Mouse (Mus musculus): ENCODE measurements around the gene Hspb6. TPM values are rescaled to one million over a fixed set of nuclear protein-coding genes. Genes with fewer than 3 reads are reported as not detected.

Gene Hspb6
- polyA plus RNA-seq, 1 experiment from 2014 or later = 5.4 TPM

DNA sequence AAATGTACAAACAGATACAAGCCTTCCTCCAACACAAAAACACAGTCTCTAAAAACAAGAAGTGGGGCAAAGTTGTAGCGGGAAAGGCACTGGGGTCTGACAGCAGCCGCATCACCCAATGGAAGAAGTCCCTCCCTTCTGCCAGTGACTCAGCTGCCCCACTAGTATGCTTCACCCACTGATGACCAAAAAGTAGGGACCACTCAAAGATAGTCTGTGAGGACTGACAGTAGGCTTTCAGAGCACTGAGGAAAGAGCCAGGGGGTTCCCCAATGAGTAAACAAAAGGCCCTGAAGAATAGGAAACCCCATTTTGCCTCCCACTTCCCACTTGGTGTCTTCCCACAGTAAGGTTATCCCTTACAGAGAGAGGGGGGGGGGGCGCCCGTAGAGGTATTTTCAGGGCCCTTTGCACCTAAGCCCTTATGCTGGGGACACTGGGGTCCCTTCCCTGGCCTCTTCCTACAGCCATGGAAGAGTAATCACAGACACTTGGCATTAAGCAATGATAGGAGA is 42.6 kb downstream of the Hspb6 start:
- WGBS = 66% methylated on average over 3 of the region's 4 CpGs
- no peak overlapping the region for H3K27ac ChIP-seq (ENCODE audit: low read depth, low read length)
- ATAC-seq (replicated peaks; ENCODE audit: low FRiP score) (no peak), DNase-seq (ENCODE audit: low spot score) (no peak)
- H3K36me3 ChIP-seq (ENCODE audit: control insufficient read depth, insufficient read depth, low read length) = no peaks in the 10 kb centered on the region
- peaks cover 7% of the 10 kb centered on the region for H3K4me1 ChIP-seq (replicated peaks; ENCODE audit: control insufficient read depth, insufficient read depth, low read length)
- no peaks in the 10 kb centered on the region for H3K9me3 ChIP-seq (ENCODE audit: control insufficient read depth, low read length)
- no peak overlapping the region for H3K4me2 ChIP-seq
- no peak overlapping the region for H3K4me3 ChIP-seq (ENCODE audit: low read depth, low read length)
- H3K27me3 ChIP-seq (replicated peaks; ENCODE audit: control insufficient read depth, insufficient read depth, low read length) = no peaks in the 10 kb centered on the region
- H3K9ac ChIP-seq (ENCODE audit: low read depth, low read length) = no peak overlapping the region

DNA sequence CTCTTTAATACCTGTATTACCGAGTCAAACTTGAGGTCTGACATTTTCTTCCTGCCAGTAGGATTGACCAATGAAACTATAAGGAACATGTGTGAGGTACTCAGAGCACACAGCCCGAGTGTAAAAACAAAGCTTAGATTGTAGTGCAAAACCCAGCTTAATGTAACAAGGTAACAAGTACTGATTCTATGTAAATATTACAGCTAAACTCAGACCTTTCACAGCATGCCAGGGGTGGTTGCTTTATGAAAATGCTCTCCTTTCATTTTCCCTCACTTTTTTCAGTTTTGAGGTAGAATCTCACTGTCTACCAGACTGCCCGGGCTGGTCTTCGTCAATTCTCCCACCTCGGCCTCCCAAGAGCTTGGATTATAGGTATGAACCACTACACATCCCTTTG is 44.1 kb downstream of the Hspb6 start:
- Histone ChIP-seq H3K4me3 (ENCODE audit: low read depth, low read length) (no peak overlapping the region), H3K27ac (ENCODE audit: low read depth, low read length) (no peak overlapping the region), H3K27me3 (replicated peaks; ENCODE audit: control insufficient read depth, insufficient read depth, low read length) (no peaks in the 10 kb centered on the region), H3K4me2 (no peak overlapping the region), H3K4me1 (replicated peaks; ENCODE audit: control insufficient read depth, insufficient read depth, low read length) (0 out of 2 replicates have a peak, but pooled peaks cover 4% of the 10 kb centered on the region), H3K9me3 (ENCODE audit: control insufficient read depth, low read length) (no peaks in the 10 kb centered on the region), H3K36me3 (ENCODE audit: control insufficient read depth, insufficient read depth, low read length) (no peaks in the 10 kb centered on the region), H3K9ac (ENCODE audit: low read depth, low read length) (no peak overlapping the region)
- DNase-seq (ENCODE audit: low spot score) (no peak), ATAC-seq (replicated peaks; ENCODE audit: low FRiP score) (no peak)
- WGBS = 76% methylated on average over 5 of the region's 5 CpGs

DNA sequence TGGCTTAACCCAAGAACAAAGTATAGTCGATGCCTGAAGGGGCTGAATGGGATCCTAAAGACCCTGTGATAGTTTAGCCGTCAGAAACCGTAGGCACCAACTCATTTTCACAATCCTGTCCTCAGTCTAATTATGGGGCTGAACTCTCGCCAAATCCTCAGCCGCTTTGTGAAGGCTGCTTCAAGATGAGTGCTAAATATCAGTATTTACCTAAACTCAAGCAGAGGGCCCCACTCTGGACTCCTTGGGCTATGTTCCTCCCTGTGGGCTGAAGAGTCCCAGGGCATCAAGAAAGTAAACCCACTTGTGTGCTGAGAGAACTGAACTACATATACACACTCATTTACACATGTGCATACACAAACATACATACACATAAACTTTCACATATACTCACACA is 44.8 kb downstream of the Hspb6 start:
- ATAC-seq (replicated peaks; ENCODE audit: low FRiP score) (no peak), DNase-seq (ENCODE audit: low spot score) (no peak)
- Histone ChIP-seq H3K27me3 (replicated peaks; ENCODE audit: control insufficient read depth, insufficient read depth, low read length) (no peaks in the 10 kb centered on the region), H3K27ac (ENCODE audit: low read depth, low read length) (no peak overlapping the region), H3K4me1 (replicated peaks; ENCODE audit: control insufficient read depth, insufficient read depth, low read length) (0 out of 2 replicates have a peak, but pooled peaks cover 4% of the 10 kb centered on the region), H3K4me3 (ENCODE audit: low read depth, low read length) (no peak overlapping the region), H3K36me3 (ENCODE audit: control insufficient read depth, insufficient read depth, low read length) (no peaks in the 10 kb centered on the region), H3K4me2 (no peak overlapping the region), H3K9me3 (ENCODE audit: control insufficient read depth, low read length) (no peaks in the 10 kb centered on the region), H3K9ac (ENCODE audit: low read depth, low read length) (no peak overlapping the region)
- 80% methylated on average over 5 of the region's 5 CpGs for WGBS

DNA sequence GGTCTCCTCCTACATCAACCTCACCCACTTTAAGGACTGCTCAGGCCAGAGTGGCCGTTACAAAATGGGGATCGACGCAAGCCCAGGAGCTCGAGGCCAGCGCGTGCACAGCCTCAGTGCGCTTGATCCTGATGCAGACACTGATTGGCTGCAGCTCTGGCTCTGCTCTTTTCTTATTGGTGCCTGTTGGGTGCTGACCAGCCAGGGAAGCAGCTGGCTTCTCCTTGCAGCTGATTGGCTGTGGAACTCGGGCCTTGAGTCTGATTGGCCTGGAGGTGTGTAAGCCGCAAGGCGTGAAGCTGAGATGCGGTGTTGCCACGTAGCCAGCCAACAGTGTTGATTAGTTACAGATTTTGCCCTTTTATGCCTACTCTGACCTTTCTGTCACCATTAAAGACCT is 46.8 kb downstream of the Hspb6 start, which contains the start of gene Zbtb32:
Gene Zbtb32, minus strand, starts transcription at position 124 of the 400 bp plus-strand sequence.
- 90% methylated on average over 12 of the region's 12 CpGs for WGBS
- H3K27ac ChIP-seq (ENCODE audit: low read depth, low read length) = no peak within 1 kb of the TSS
- ATAC-seq (replicated peaks; ENCODE audit: low FRiP score) (no peak), DNase-seq (ENCODE audit: low spot score) (no peak)
- H3K4me3 ChIP-seq (ENCODE audit: low read depth, low read length) = no peak within 1 kb of the TSS
- 0 out of 2 replicates have a peak, but pooled peaks cover 4% of the 10 kb centered on the region for H3K4me1 ChIP-seq (replicated peaks; ENCODE audit: control insufficient read depth, insufficient read depth, low read length)
- no peaks in the 10 kb centered on the region for H3K36me3 ChIP-seq (ENCODE audit: control insufficient read depth, insufficient read depth, low read length)
- no peaks in the 10 kb centered on the region for H3K9me3 ChIP-seq (ENCODE audit: control insufficient read depth, low read length)
- no peaks in the 10 kb centered on the region for H3K27me3 ChIP-seq (replicated peaks; ENCODE audit: control insufficient read depth, insufficient read depth, low read length)
- peak within 1 kb of the TSS; percentile 37 for H3K4me2 ChIP-seq
- no peak within 1 kb of the TSS for H3K9ac ChIP-seq (ENCODE audit: low read depth, low read length)

DNA sequence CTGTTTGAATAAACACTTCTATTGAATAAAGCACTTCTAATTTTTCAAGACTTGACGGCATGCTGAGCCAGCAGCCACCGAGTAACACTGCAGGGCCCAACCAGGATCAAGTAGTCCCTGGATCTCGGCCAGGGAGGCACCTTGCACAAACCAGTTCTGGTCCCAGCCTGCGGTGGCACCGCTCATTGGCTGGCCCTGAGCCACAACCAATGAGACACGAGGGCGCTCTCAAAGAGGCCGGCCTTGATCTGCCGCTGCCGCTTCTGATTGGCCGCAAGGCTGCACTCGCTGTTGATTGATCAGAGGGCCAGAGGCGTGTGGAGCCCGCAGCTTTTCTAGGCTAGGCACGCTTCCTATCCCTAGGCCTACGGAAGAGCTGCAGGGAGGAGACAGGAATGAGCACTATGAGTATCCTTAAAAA is 48.0 kb downstream of the Hspb6 start:
- Histone ChIP-seq H3K36me3 (ENCODE audit: control insufficient read depth, insufficient read depth, low read length) (no peaks in the 10 kb centered on the region), H3K4me1 (replicated peaks; ENCODE audit: control insufficient read depth, insufficient read depth, low read length) (0 out of 2 replicates have a peak, but pooled peaks cover 4% of the 10 kb centered on the region), H3K27ac (ENCODE audit: low read depth, low read length) (no peak overlapping the region), H3K9ac (ENCODE audit: low read depth, low read length) (0 out of 2 replicates have a peak overlapping the region, but pooled peaks have one; percentile 1), H3K9me3 (ENCODE audit: control insufficient read depth, low read length) (no peaks in the 10 kb centered on the region), H3K27me3 (replicated peaks; ENCODE audit: control insufficient read depth, insufficient read depth, low read length) (no peaks in the 10 kb centered on the region), H3K4me2 (peak overlapping the region; percentile 37), H3K4me3 (ENCODE audit: low read depth, low read length) (no peak overlapping the region)
- ATAC-seq (replicated peaks; ENCODE audit: low FRiP score) (peak; percentile 97), DNase-seq (ENCODE audit: low spot score) (peak; percentile 74)
- 6% methylated on average over 16 of the region's 16 CpGs for WGBS

DNA sequence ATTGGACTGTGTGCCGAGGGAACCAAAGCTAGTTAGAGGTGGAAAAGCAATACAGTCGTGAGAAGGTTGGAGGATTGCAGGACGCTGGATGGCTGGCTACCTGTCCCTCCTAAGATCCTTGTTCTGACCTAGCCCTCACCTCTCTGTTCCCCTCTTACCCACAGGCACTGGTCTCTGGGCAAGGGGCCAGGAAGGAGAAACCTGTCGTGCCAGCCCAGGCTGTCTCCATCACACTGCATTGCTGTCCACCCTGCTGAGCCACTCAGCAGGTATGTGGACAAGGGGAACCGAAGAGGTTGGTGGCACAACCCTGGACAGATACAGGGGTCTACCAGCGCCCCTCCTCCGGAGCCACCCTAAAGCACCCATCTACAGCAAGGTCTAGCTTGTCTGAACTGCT is 48.7 kb downstream of the Hspb6 start:
- Histone ChIP-seq H3K27me3 (replicated peaks; ENCODE audit: control insufficient read depth, insufficient read depth, low read length) (no peaks in the 10 kb centered on the region), H3K4me3 (ENCODE audit: low read depth, low read length) (no peak overlapping the region), H3K27ac (ENCODE audit: low read depth, low read length) (no peak overlapping the region), H3K4me2 (peak overlapping the region; percentile 25; the same call in 1 of the 2 replicates), H3K9me3 (ENCODE audit: control insufficient read depth, low read length) (no peaks in the 10 kb centered on the region), H3K36me3 (ENCODE audit: control insufficient read depth, insufficient read depth, low read length) (no peaks in the 10 kb centered on the region), H3K9ac (ENCODE audit: low read depth, low read length) (no peak overlapping the region), H3K4me1 (replicated peaks; ENCODE audit: control insufficient read depth, insufficient read depth, low read length) (0 out of 2 replicates have a peak, but pooled peaks cover 4% of the 10 kb centered on the region)
- 69% methylated on average over 7 of the region's 7 CpGs for WGBS
- ATAC-seq (replicated peaks; ENCODE audit: low FRiP score) (no peak), DNase-seq (ENCODE audit: low spot score) (no peak)

DNA sequence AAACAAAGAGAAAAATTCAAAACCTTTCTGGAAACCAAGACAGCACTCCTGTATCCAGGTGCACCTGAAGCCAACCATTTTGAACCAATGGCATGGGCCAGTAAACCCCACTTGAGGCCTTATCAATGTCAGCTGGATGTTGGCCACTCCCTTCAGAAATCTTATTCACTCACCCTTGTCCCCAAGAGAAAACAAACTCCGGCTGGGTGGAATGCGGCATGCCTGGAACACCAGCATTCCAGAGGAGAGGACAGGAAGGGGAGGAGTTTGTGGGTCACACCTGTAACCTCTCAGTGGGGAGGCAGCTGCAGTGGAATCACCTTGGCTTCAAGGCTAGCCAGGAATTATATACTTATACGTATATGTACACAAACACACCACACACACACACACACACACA is 50.6 kb downstream of the Hspb6 start:
- no peaks in the 10 kb centered on the region for H3K9me3 ChIP-seq (ENCODE audit: control insufficient read depth, low read length)
- no peak for DNase-seq (ENCODE audit: low spot score)
- no peak overlapping the region for H3K27ac ChIP-seq (ENCODE audit: low read depth, low read length)
- no peak overlapping the region for H3K4me3 ChIP-seq (ENCODE audit: low read depth, low read length)
- H3K4me2 ChIP-seq = no peak overlapping the region
- no peak overlapping the region for H3K9ac ChIP-seq (ENCODE audit: low read depth, low read length)
- no peaks in the 10 kb centered on the region for H3K36me3 ChIP-seq (ENCODE audit: control insufficient read depth, insufficient read depth, low read length)
- H3K4me1 ChIP-seq (replicated peaks; ENCODE audit: control insufficient read depth, insufficient read depth, low read length) = 0 out of 2 replicates have a peak, but pooled peaks cover 4% of the 10 kb centered on the region
- no peak for ATAC-seq (replicated peaks; ENCODE audit: low FRiP score)
- no peaks in the 10 kb centered on the region for H3K27me3 ChIP-seq (replicated peaks; ENCODE audit: control insufficient read depth, insufficient read depth, low read length)
- 48% methylated on average over 3 of the region's 3 CpGs for WGBS

DNA sequence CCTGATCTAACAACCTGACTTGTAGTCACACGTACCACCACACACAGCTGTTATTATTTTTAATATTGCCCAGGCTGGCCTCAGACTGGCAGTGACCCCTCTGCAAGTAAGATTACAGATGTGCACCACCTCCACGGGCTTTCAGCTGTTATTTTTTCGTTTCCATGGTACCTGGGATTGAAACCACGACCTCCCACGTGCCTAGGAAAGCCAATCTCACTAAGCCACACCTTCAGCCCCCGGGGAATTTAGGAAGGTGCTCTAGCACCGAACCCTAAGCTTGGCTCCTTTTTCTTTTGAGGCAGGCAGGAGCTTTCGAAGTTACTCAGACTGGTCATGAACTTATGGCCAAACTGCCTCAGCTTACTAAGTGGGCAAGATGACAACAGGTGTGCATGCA is 52.4 kb downstream of the Hspb6 start:
- ATAC-seq (replicated peaks; ENCODE audit: low FRiP score) (no peak), DNase-seq (ENCODE audit: low spot score) (no peak)
- no peaks in the 10 kb centered on the region for H3K36me3 ChIP-seq (ENCODE audit: control insufficient read depth, insufficient read depth, low read length)
- H3K4me2 ChIP-seq = no peak overlapping the region
- H3K9ac ChIP-seq (ENCODE audit: low read depth, low read length) = no peak overlapping the region
- H3K4me3 ChIP-seq (ENCODE audit: low read depth, low read length) = no peak overlapping the region
- WGBS = 66% methylated on average over 8 of the region's 8 CpGs
- H3K4me1 ChIP-seq (replicated peaks; ENCODE audit: control insufficient read depth, insufficient read depth, low read length) = 0 out of 2 replicates have a peak, but pooled peaks cover 6% of the 10 kb centered on the region
- no peaks in the 10 kb centered on the region for H3K27me3 ChIP-seq (replicated peaks; ENCODE audit: control insufficient read depth, insufficient read depth, low read length)
- H3K9me3 ChIP-seq (ENCODE audit: control insufficient read depth, low read length) = no peaks in the 10 kb centered on the region
- no peak overlapping the region for H3K27ac ChIP-seq (ENCODE audit: low read depth, low read length)

DNA sequence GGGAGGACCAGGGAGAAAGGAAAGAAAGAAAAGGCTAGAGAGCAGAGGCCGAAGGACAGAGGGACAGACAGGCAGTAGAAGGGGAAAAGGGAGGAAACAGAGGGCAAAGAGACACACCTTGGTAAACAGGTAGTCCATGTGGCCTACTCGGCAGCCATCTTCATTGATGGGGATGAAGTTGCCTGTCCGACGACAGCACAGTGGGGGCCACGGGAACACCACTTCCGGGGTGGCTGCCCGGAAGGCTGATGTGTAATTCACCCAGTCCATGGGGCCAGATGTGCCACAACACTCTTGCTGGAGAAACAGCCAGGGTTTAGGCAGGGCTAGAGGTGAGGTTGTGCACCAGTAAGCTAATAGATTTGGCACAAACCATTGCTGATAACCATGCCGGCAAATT is 53.0 kb downstream of the Hspb6 start:
- no peak for DNase-seq (ENCODE audit: low spot score)
- no peak overlapping the region for H3K4me2 ChIP-seq
- ATAC-seq (replicated peaks; ENCODE audit: low FRiP score) = no peak
- no peaks in the 10 kb centered on the region for H3K36me3 ChIP-seq (ENCODE audit: control insufficient read depth, insufficient read depth, low read length)
- no peak overlapping the region for H3K27ac ChIP-seq (ENCODE audit: low read depth, low read length)
- 0 out of 2 replicates have a peak, but pooled peaks cover 2% of the 10 kb centered on the region for H3K4me1 ChIP-seq (replicated peaks; ENCODE audit: control insufficient read depth, insufficient read depth, low read length)
- no peak overlapping the region for H3K4me3 ChIP-seq (ENCODE audit: low read depth, low read length)
- WGBS = 82% methylated on average over 8 of the region's 8 CpGs
- H3K27me3 ChIP-seq (replicated peaks; ENCODE audit: control insufficient read depth, insufficient read depth, low read length) = no peaks in the 10 kb centered on the region
- H3K9me3 ChIP-seq (ENCODE audit: control insufficient read depth, low read length) = no peaks in the 10 kb centered on the region
- no peak overlapping the region for H3K9ac ChIP-seq (ENCODE audit: low read depth, low read length)

All from liver, embryonic 11.5 days (tissue).